12 mouse cellular contexts compared by ENCODE assay signal in genomic region chr11:46522719-46523118, GRCm38 (mm10). TPM values are rescaled to one million over a fixed set of nuclear protein-coding genes. Genes with fewer than 3 reads are reported as not detected.
DNase-seq lines count a peak whose midpoint lies in the region; ATAC-seq and TF ChIP-seq lines count a peak whose summit lies in the region.
"Had no signal": no experiment of that assay in that cellular context is flagged by ENCODE, and none has a peak within 500 bp of the region (broad histone marks: within the 10 kb centered on the region; RNA-seq: fewer than 3 reads in every experiment).

No protein-coding gene starts in this region.

- H3K9ac ChIP-seq in hindbrain, postnatal 0 days (replicated peaks; ENCODE audit: low read length): no peak overlapping the region
- no peak overlapping the region for H3K9ac ChIP-seq in hindbrain, embryonic 12.5 days
- H3K9ac ChIP-seq in stomach, postnatal 0 days (ENCODE audit: low read length): no peak overlapping the region
- H3K9ac ChIP-seq: heart, embryonic 13.5 days had no signal

- TF ChIP-seq EP300 in stomach, postnatal 0 days (optimal IDR thresholded peaks at IDR 0.05): no peak

- no peaks in the 10 kb centered on the region for H3K36me3 ChIP-seq in hindbrain, postnatal 0 days (ENCODE audit: insufficient read depth, low read length)
- H3K36me3 ChIP-seq in hindbrain, embryonic 12.5 days: no peaks in the 10 kb centered on the region
- no peaks in the 10 kb centered on the region for H3K36me3 ChIP-seq in thymus, adult 2 months (ENCODE audit: control insufficient read depth, insufficient read depth, low read length)
- H3K36me3 ChIP-seq in stomach, postnatal 0 days (ENCODE audit: control insufficient read depth, insufficient read depth, low read length): no peaks in the 10 kb centered on the region
- H3K36me3 ChIP-seq: heart, embryonic 13.5 days had no signal

- no peak overlapping the region for H3K4me2 ChIP-seq in hindbrain, postnatal 0 days (ENCODE audit: low read depth, low read length)
- H3K4me2 ChIP-seq in hindbrain, embryonic 12.5 days (replicated peaks): no peak overlapping the region
- H3K4me2 ChIP-seq in stomach, postnatal 0 days (replicated peaks; ENCODE audit: low read depth): no peak overlapping the region
- H3K4me2 ChIP-seq: heart, embryonic 13.5 days had no signal

- H3K27ac ChIP-seq in hindbrain, postnatal 0 days: no peak overlapping the region
- no peak overlapping the region for H3K27ac ChIP-seq in hindbrain, embryonic 12.5 days
- no peak overlapping the region for H3K27ac ChIP-seq in thymus, adult 2 months (ENCODE audit: control insufficient read depth, insufficient read depth, low read length)
- no peak overlapping the region for H3K27ac ChIP-seq in stomach, postnatal 0 days (replicated peaks)
- H3K27ac ChIP-seq: heart, embryonic 13.5 days had no signal

- peak; percentile 26 for TF ChIP-seq CTCF in hindbrain, postnatal 0 days (IDR thresholded peaks at IDR 0.05; ENCODE audit: low read depth)
- TF ChIP-seq CTCF in thymus, adult 2 months (IDR thresholded peaks at IDR 0.05; ENCODE audit: borderline replicate concordance, control insufficient read depth, extremely low read depth, insufficient read depth, low read length, poor library complexity): no peak
- peak; percentile 51 for TF ChIP-seq CTCF in stomach, postnatal 0 days (IDR thresholded peaks at IDR 0.05; ENCODE audit: low read depth)

- no peak overlapping the region for H3K4me3 ChIP-seq in hindbrain, postnatal 0 days (ENCODE audit: low read length)
- H3K4me3 ChIP-seq in hindbrain, embryonic 12.5 days: no peak overlapping the region
- H3K4me3 ChIP-seq in thymus, adult 2 months (ENCODE audit: control insufficient read depth, insufficient read depth, low read length): no peak overlapping the region
- H3K4me3 ChIP-seq in stomach, postnatal 0 days (ENCODE audit: low read depth, low read length): no peak overlapping the region
- H3K4me3 ChIP-seq: heart, embryonic 13.5 days had no signal

- H3K4me1 ChIP-seq in hindbrain, postnatal 0 days (ENCODE audit: insufficient read depth, low read length): no peaks in the 10 kb centered on the region
- H3K4me1 ChIP-seq in hindbrain, embryonic 12.5 days: no peaks in the 10 kb centered on the region
- no peaks in the 10 kb centered on the region for H3K4me1 ChIP-seq in thymus, adult 2 months (replicated peaks; ENCODE audit: control insufficient read depth, insufficient read depth, low read length)
- no peaks in the 10 kb centered on the region for H3K4me1 ChIP-seq in stomach, postnatal 0 days (replicated peaks; ENCODE audit: control insufficient read depth, insufficient read depth)

- no peaks in the 10 kb centered on the region for H3K9me3 ChIP-seq in hindbrain, postnatal 0 days (ENCODE audit: low read length)
- no peaks in the 10 kb centered on the region for H3K9me3 ChIP-seq in hindbrain, embryonic 12.5 days (replicated peaks)
- no peaks in the 10 kb centered on the region for H3K9me3 ChIP-seq in stomach, postnatal 0 days (ENCODE audit: control insufficient read depth, low read length)
- H3K9me3 ChIP-seq: heart, embryonic 13.5 days had no signal

- H3K27me3 ChIP-seq in hindbrain, postnatal 0 days (ENCODE audit: insufficient read depth, low read length): no peaks in the 10 kb centered on the region
- no peaks in the 10 kb centered on the region for H3K27me3 ChIP-seq in hindbrain, embryonic 12.5 days
- H3K27me3 ChIP-seq in thymus, adult 2 months (ENCODE audit: control insufficient read depth, insufficient read depth, low read length): no peaks in the 10 kb centered on the region
- H3K27me3 ChIP-seq in stomach, postnatal 0 days (ENCODE audit: control insufficient read depth, insufficient read depth, low read length): no peaks in the 10 kb centered on the region
- H3K27me3 ChIP-seq: heart, embryonic 13.5 days had no signal

- no peak for ATAC-seq in hindbrain, postnatal 0 days
- ATAC-seq in hindbrain, embryonic 12.5 days (ENCODE audit: low FRiP score): no peak
- ATAC-seq in stomach, postnatal 0 days (ENCODE audit: low FRiP score, low TSS enrichment): no peak

- no peak for DNase-seq in hindbrain, postnatal 0 days (ENCODE audit: low spot score)
- DNase-seq in thymus, adult 2 months: peak; percentile 6
- DNase-seq in thymus, adult 18-20 months: no peak
- peak; percentile 18 for DNase-seq in embryo, embryonic 10.5 days (ENCODE audit: low spot score)
- DNase-seq in stomach, postnatal 0 days (ENCODE audit: low spot score): no peak
- DNase-seq in neural tube, embryonic 10.5 days (ENCODE audit: extremely low spot score, low spot score): no peak
- no peak for DNase-seq in frontal cortex, postnatal 10 days (ENCODE audit: low spot score in 2 of 2)
- DNase-seq: cerebellum, postnatal 25 days; right cerebral cortex, postnatal 25 days had no signal

- 90% methylated on average over 3 of the region's 3 CpGs for WGBS in hindbrain, postnatal 0 days
- WGBS in hindbrain, embryonic 12.5 days: 88% methylated on average over 3 of the region's 3 CpGs
- WGBS in thymus, adult 2 months: 82% methylated on average over 3 of the region's 3 CpGs
- WGBS in stomach, postnatal 0 days: 75% methylated on average over 3 of the region's 3 CpGs

- TF ChIP-seq POLR2A in thymus, adult 2 months (IDR thresholded peaks at IDR 0.05; ENCODE audit: control insufficient read depth, extremely low read depth, insufficient read depth, low read length, poor library complexity): no peak

RNA-seq across cellular contexts. Expression of gene Gm12169, which starts 1.3 kb away (rescaled TPM):
- not detected in 2 replicates for total RNA-seq in hindbrain, postnatal 0 days (2014; rRNA removed)
- polyA plus RNA-seq in hindbrain, postnatal 0 days (2015; fragmentation: Nextera tagmentation; extraction: Ambion mirVana): not detected in 2 replicates
- polyA plus RNA-seq in hindbrain, embryonic 12.5 days (2016; fragmentation: Nextera tagmentation; extraction: Ambion mirVana): not detected in 2 replicates
- not detected in 2 replicates for polyA plus RNA-seq in thymus, adult 2 months (2012; rRNA removed)
- not detected in 2 replicates for polyA plus RNA-seq in stomach, postnatal 0 days (2015; fragmentation: Nextera tagmentation; extraction: Ambion mirVana)
- polyA plus RNA-seq: heart, embryonic 13.5 days; liver, embryonic 16.5 days had no signal

RNA-seq across cellular contexts. Expression of gene BC053393, which starts 48.6 kb away (rescaled TPM):
- not detected in 2 replicates for total RNA-seq in hindbrain, postnatal 0 days (2014; rRNA removed)
- not detected in 2 replicates for polyA plus RNA-seq in hindbrain, postnatal 0 days (2015; fragmentation: Nextera tagmentation; extraction: Ambion mirVana)
- polyA plus RNA-seq in hindbrain, embryonic 12.5 days (2016; fragmentation: Nextera tagmentation; extraction: Ambion mirVana): not detected in 2 replicates
- polyA plus RNA-seq in thymus, adult 2 months (2012; rRNA removed): 0.07 TPM in 1 of 2 replicates, not detected in the other
- not detected in 2 replicates for polyA plus RNA-seq in stomach, postnatal 0 days (2015; fragmentation: Nextera tagmentation; extraction: Ambion mirVana)
- polyA plus RNA-seq: liver, embryonic 16.5 days had no signal

Comparison
In these comparisons a context has a peak if more than half of its experiments do, and no peak if none do; other contexts are left out.
1. DNase-seq: peak in thymus, adult 2 months (single experiment) and embryo, embryonic 10.5 days (single experiment); none in hindbrain, postnatal 0 days (single experiment), thymus, adult 18-20 months (0 of 2), stomach, postnatal 0 days (single experiment), neural tube, embryonic 10.5 days (single experiment) and frontal cortex, postnatal 10 days (0 of 2).